Mouse (Mus musculus) neural tube, embryonic 14.5 days (tissue): Measurements from ENCODE around the gene Lexm. TPM values are rescaled to one million over a fixed set of nuclear protein-coding genes. Genes with fewer than 3 reads are reported as not detected.

ENCODE experiments used
- ATAC-seq: fragments of 200-750 bp; cut with Nextera tagmentation; 2 replicates; pipeline ENCODE4 v1.8.0; 2017; ENCODE audit warnings: low read depth, mild to moderate bottlenecking, moderate TSS enrichment, moderate library complexity
- H3K27ac ChIP-seq: fragments of 300-500 bp; sonication (generic); 2 replicates; pipeline ENCODE4 v1.5.1; 2014; ENCODE audit warnings: low read depth, mild to moderate bottlenecking, control low read depth, low read length, moderate library complexity, mixed read lengths
- H3K27me3 ChIP-seq: fragments of 300-500 bp; sonication (generic); 2 replicates; pipeline ENCODE4 v1.6.1; 2014; ENCODE audit warnings: low read length; ENCODE audit not compliant: control insufficient read depth, insufficient read depth
- H3K36me3 ChIP-seq: fragments of 300-500 bp; sonication (generic); 2 replicates; pipeline ENCODE4 v1.6.1; 2014; ENCODE audit warnings: low read length, mixed read lengths; ENCODE audit not compliant: control insufficient read depth, insufficient read depth
- H3K4me1 ChIP-seq: fragments of 300-500 bp; sonication (generic); 2 replicates; pipeline ENCODE4 v1.6.1; 2014; ENCODE audit warnings: low read length; ENCODE audit not compliant: control insufficient read depth, insufficient read depth
- H3K4me2 ChIP-seq: fragments of 300-500 bp; sonication (generic); 2 replicates; pipeline ENCODE4 v1.6.1; 2014; ENCODE audit warnings: mild to moderate bottlenecking, low read depth, low read length, control low read depth
- H3K4me3 ChIP-seq: fragments of 300-500 bp; sonication (generic); 2 replicates; pipeline ENCODE4 v1.5.1; 2014; ENCODE audit warnings: low read depth, low read length, control low read depth, mixed read lengths
- H3K9ac ChIP-seq: fragments of 300-500 bp; sonication (generic); replicated peaks from 2 replicates; pipeline ENCODE4 v1.6.1; 2014; ENCODE audit warnings: low read depth, mild to moderate bottlenecking, control low read depth, low read length, mixed read lengths
- H3K9me3 ChIP-seq: fragments of 300-500 bp; sonication (generic); 2 replicates; pipeline ENCODE4 v1.6.1; 2016; ENCODE audit warnings: low read length; ENCODE audit not compliant: control insufficient read depth
- WGBS: fragments of 180-500 bp; shearing (Covaris S2); extraction: QIAGEN DNeasy Blood & Tissue Kit; methylation state at CpG from one replicate; pipeline ENCODE4 v1.1.7; 2014; 5-methylcytosine and 5-hydroxymethylcytosine counted together
- polyA plus RNA-seq: library from polyadenylated mRNA; unstranded; fragments of >200 nt; fragmentation: Nextera tagmentation; extraction: Ambion mirVana; gene quantifications from 2 replicates; pipeline ENCODE4 v1.2.1, GENCODE M21; 2014

Gene Lexm
- polyA plus RNA-seq, 1 experiment from 2014 or later: not detected

DNA sequence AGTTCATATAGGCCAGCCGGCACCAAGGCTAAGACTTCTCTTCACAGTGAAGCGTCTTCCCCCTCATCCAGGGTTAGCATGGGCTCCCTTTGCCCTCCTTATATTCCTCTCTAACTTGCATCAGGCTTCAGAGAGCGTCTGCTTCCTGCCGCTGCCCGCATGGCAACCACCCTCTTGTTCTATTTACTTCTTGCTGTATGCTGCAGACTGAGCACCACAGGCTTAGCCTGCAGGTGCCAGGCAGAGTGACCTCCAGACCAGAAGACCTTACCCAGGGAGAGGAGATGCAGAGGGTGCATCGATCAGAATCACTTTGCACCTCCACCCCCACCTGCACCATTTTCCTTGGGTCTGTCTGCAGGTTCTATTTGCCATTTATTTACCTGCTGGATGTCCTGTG is 55.0 kb downstream of the Lexm start:
- no peaks in the 10 kb centered on the region for H3K9me3 ChIP-seq
- H3K27me3 ChIP-seq: peaks cover 3% of the 10 kb centered on the region; the same call in 1 of the 2 replicates
- H3K4me3 ChIP-seq: peak overlapping the region; percentile 71
- no peak overlapping the region for H3K27ac ChIP-seq
- H3K4me1 ChIP-seq: peaks cover 26% of the 10 kb centered on the region
- WGBS: 11% methylated on average over 6 of the region's 6 CpGs
- no peak for ATAC-seq
- H3K36me3 ChIP-seq: peaks cover 14% of the 10 kb centered on the region; the same call in 1 of the 2 replicates
- H3K4me2 ChIP-seq: peak overlapping the region; percentile 64
- H3K9ac ChIP-seq: peak overlapping the region; percentile 64

DNA sequence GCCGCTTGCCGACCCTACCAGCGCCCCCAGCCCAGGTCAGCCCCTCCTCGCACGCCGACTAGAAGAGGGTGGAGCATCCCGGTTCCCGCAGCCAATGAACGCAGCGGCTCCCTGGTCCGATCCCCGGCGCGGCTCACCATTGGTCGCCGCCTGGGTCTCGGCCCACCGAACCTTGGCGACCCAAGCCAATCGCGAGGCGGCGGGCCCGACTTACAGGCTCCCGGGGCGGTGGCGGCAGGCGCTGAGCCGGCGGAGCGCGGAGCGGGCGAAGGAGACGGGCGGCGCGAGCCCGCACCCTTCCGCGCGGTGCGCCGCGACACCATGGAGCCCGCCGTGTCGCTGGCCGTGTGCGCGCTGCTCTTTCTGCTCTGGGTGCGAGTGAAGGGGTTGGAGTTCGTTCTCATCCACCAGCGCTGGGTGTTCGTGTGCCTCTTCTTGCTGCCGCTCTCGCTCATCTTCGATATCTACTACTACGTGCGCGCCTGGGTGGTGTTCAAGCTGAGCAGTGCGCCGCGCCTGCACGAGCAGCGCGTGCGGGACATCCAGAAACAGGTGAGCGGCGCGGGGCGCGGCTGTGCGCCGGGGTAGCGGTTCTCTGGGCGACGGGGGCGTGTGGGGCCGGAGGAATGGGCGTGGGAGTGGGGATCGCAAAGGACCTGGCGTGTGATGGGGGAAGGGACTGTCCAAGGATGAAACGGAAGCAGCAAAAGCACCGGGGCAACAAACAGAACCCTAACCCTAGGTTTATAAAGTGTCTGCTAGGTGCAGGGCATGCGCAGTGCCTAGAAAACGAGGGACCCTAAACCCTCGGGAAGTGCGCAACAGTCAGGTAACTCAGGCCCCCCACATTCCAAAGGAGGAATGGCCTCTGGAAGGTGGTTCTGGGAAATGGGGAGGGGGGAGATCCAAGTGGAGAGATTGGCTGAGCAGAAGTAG is 55.9 kb downstream of the Lexm start, which contains the start of gene Dhcr24:
Gene Dhcr24, plus strand, starts transcription at position 193 of the 936 bp plus-strand sequence.
- peaks cover 26% of the 10 kb centered on the region for H3K4me1 ChIP-seq
- H3K9me3 ChIP-seq: no peaks in the 10 kb centered on the region
- H3K4me2 ChIP-seq: peak within 1 kb of the TSS; percentile 64
- H3K4me3 ChIP-seq: peak within 1 kb of the TSS; percentile 71
- under 1% methylated on average over 86 of the region's 89 CpGs for WGBS
- peaks cover 12% of the 10 kb centered on the region; the same call in 1 of the 2 replicates for H3K36me3 ChIP-seq
- peak within 1 kb of the TSS; percentile 64 for H3K9ac ChIP-seq
- peaks cover 3% of the 10 kb centered on the region; the same call in 1 of the 2 replicates for H3K27me3 ChIP-seq
- peak within 1 kb of the TSS; percentile 86 for H3K27ac ChIP-seq
- ATAC-seq: peak; percentile 99

DNA sequence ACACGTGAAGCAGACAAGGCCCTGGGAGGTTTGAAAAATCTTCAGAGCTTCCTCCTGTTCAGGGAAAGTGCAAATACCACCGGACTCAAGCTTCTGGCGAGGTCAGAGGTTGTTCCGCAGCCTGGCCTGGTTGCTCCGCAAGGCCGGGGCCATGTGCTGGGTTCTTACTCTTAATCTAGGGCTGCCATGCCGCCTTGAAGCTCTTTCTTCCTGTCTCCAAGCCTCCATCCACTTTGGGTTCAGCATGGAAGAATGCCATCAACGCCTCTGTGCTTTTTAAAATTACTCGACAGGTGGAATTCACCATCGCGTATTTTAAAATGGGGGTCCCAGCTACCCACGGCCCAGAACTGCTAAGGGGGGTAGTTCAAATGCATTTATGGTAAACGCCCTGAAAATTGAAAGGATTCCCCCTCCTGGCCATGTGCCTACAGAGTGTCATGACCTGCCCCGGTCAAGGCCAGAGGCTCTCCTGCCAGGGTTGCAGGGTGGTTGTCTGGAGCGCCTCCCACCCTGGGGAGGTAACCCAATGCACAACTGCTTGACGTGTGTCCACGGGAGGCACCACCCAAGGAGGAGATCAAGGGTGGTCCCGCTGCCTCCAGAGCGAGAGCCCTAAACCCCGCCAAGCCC is 56.7 kb downstream of the Lexm start:
- H3K4me2 ChIP-seq: peak overlapping the region; percentile 64
- H3K27ac ChIP-seq: peak overlapping the region; percentile 86
- WGBS: 1% methylated on average over 19 of the region's 20 CpGs
- H3K27me3 ChIP-seq: peaks cover 3% of the 10 kb centered on the region; the same call in 1 of the 2 replicates
- H3K9ac ChIP-seq: peak overlapping the region; percentile 64
- H3K36me3 ChIP-seq: peaks cover 5% of the 10 kb centered on the region; the same call in 1 of the 2 replicates
- H3K9me3 ChIP-seq: no peaks in the 10 kb centered on the region
- H3K4me3 ChIP-seq: peak overlapping the region; percentile 71
- H3K4me1 ChIP-seq: peaks cover 26% of the 10 kb centered on the region
- no peak; the same call in 1 of the 2 replicates for ATAC-seq

DNA sequence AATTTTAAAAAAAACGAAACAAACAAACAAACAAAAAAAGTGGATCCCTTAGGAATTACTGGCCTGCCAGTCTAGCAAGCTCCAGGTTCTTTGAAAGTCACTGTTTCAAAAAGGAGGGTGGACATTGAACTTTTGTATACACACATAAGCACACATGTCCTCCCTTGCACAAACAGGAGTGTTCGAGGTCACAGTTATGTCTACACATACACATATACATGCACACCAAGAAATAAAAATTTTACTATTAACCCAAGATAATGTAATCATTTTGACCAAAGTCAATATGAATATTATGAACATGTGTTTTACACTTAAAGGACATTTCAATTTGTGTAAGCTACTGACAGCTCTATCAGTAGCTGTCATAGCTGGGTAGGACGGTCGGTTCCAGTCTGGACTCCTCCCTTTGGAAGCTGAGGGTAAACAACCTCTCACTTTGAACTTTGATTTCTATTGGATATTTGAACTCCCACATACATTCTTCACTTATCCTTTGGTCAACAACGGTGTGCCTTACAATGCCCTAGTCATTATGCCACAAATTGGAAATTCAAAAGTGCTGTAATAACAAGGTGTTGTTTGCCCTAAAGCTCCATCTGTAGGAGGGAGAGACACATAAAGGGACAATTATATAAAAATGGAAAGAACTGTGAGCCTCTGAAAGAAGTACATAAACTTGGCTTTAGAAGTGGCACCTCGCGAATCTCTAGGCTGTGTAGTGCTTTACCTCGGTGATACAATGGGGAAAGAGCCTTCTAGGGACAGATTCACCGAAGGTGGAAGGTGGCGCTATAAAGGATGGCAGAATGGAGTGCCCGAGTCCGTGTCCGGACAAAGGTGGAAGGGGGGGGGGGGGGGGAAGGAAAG is 57.5 kb downstream of the Lexm start:
- no peak for ATAC-seq
- H3K36me3 ChIP-seq: no peaks in the 10 kb centered on the region
- peak overlapping the region; percentile 64 for H3K4me2 ChIP-seq
- H3K4me3 ChIP-seq: no peak overlapping the region
- peak overlapping the region; percentile 86; the same call in 1 of the 2 replicates for H3K27ac ChIP-seq
- peaks cover 3% of the 10 kb centered on the region; the same call in 1 of the 2 replicates for H3K27me3 ChIP-seq
- peaks cover 26% of the 10 kb centered on the region for H3K4me1 ChIP-seq
- no peaks in the 10 kb centered on the region for H3K9me3 ChIP-seq
- H3K9ac ChIP-seq: no peak overlapping the region
- WGBS: 35% methylated on average over 13 of the region's 13 CpGs

DNA sequence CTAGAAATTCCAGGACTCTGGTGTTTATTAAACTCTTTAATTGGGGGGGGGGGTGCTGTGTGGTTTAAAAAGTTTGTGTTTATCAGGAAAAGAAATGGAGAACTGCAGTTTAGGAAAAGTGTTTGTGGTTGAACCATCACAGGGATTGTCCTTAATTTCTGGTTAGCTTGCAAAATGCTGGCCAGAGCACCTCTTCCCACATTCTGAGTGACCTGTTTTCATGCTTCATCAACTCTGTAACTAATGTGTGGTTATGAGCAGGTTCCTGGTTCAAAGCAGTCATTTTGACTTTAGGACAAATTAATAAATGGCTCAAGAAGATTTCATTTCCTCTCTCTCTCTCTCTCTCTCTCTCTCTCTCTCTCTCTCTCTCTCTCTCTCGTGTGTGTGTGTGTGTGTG is 59.1 kb downstream of the Lexm start:
- no peaks in the 10 kb centered on the region for H3K9me3 ChIP-seq
- H3K27me3 ChIP-seq: peaks cover 3% of the 10 kb centered on the region; the same call in 1 of the 2 replicates
- WGBS: no CpG with 5 or more reads among the region's 1 CpGs
- no peak overlapping the region for H3K4me2 ChIP-seq
- H3K4me1 ChIP-seq: peaks cover 12% of the 10 kb centered on the region
- no peak overlapping the region for H3K9ac ChIP-seq
- no peak overlapping the region for H3K27ac ChIP-seq
- no peak overlapping the region for H3K4me3 ChIP-seq
- H3K36me3 ChIP-seq: no peaks in the 10 kb centered on the region
- ATAC-seq: no peak

DNA sequence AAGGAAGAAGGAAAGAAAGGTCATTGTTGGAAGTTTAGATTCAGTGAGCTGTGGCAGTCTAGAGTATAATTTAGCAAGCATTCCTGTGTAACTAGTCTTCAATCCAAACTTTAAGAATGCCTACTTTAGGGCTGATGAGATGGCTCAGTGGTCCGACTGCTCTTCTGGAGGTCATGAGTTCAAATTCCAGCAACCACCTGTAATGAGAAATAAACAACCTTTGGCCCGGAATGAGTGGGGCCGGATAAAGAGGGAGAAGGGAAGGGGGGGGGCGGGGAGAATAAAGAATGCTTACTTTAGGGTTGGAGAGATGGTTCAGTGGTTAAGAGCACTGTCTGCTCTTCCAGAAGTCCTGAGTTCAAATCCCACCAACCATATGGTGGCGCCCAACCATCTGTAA is 59.8 kb downstream of the Lexm start:
- peaks cover 5% of the 10 kb centered on the region for H3K4me1 ChIP-seq
- H3K9ac ChIP-seq: no peak overlapping the region
- no peak for ATAC-seq
- peaks cover 3% of the 10 kb centered on the region; the same call in 1 of the 2 replicates for H3K27me3 ChIP-seq
- no peak overlapping the region for H3K4me3 ChIP-seq
- H3K36me3 ChIP-seq: no peaks in the 10 kb centered on the region
- WGBS: 93% methylated on average over 5 of the region's 5 CpGs
- no peaks in the 10 kb centered on the region for H3K9me3 ChIP-seq
- H3K27ac ChIP-seq: no peak overlapping the region
- no peak overlapping the region for H3K4me2 ChIP-seq

DNA sequence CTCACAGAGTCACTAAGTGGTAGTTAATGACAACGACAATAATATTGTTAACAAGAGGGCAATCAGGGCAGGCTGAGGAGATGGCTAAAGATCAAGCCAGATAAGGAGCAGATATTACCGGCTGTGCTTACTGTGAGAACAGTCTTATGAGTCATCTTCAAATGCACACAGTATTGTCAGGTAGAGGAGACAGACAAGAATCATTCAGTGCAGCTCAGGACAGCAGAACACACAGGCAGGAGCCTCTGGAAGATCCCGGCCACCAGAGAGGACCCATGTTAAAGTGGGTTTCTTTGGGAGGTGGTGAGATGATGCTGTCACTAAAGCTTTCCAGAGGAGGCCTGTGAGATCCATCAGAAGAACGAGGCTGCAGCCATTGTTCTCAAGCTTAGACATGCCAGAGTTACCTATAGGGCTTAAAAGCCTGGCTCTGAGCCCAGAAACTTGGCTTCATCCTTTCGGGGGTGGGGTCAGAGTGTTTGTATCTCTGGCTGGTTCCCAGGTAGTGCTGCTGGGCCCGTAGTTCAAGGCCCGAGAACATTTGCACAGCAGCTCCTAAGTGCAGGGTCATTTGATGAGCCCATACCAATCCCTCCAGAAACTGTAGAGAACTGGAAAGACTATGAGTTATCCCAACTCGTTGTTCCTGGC is 66.4 kb downstream of the Lexm start:
- WGBS: 83% methylated on average over 8 of the region's 8 CpGs
- H3K9me3 ChIP-seq: no peaks in the 10 kb centered on the region
- no peak overlapping the region for H3K4me3 ChIP-seq
- H3K27me3 ChIP-seq: no peaks in the 10 kb centered on the region
- no peak overlapping the region for H3K27ac ChIP-seq
- H3K36me3 ChIP-seq: no peaks in the 10 kb centered on the region
- no peaks in the 10 kb centered on the region for H3K4me1 ChIP-seq
- ATAC-seq: no peak
- no peak overlapping the region for H3K9ac ChIP-seq
- no peak overlapping the region for H3K4me2 ChIP-seq

DNA sequence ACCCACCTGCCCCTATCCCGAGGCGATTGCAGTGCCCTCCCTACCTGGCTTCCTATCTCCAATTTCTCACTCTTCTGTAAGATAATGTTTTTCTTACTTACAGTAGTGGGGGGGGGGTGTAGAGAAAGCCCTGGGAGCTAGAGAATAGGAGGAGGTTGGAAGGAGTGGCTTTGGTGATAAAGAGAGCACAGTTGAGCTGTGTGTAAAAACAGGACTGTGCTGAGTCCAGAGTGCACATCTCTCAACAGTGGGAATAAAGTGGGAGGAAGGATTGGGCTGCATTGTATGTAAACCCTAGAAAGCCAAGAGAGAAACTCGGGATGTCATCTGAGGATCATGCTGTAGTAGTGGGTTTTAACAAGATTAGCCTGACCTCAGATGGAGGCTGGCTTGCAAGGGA is 68.9 kb downstream of the Lexm start:
- no peaks in the 10 kb centered on the region for H3K9me3 ChIP-seq
- ATAC-seq: no peak
- H3K27me3 ChIP-seq: no peaks in the 10 kb centered on the region
- WGBS: 85% methylated on average over 3 of the region's 3 CpGs
- H3K27ac ChIP-seq: no peak overlapping the region
- no peak overlapping the region for H3K4me2 ChIP-seq
- H3K4me1 ChIP-seq: no peaks in the 10 kb centered on the region
- no peaks in the 10 kb centered on the region for H3K36me3 ChIP-seq
- H3K9ac ChIP-seq: no peak overlapping the region
- H3K4me3 ChIP-seq: no peak overlapping the region
